Mouse (Mus musculus) forebrain, postnatal 0 days (tissue): ENCODE measurements around the gene Klrb1. TPM values are rescaled to one million over a fixed set of nuclear protein-coding genes. Genes with fewer than 3 reads are reported as not detected.

ENCODE experiments used
- ATAC-seq: fragments of 200-750 bp; cut with Nextera tagmentation; 2 replicates; pipeline ENCODE4 v1.8.0; 2017; ENCODE audit warnings: mild to moderate bottlenecking, moderate library complexity
- DNase-seq: peaks from one replicate; pipeline ENCODE4 v3.0.0-alpha.2; 2015
- H3K27ac ChIP-seq: fragments of 300-500 bp; sonication (generic); 2 replicates; pipeline ENCODE4 v1.5.1; 2014; ENCODE audit warnings: low read depth, mild to moderate bottlenecking, antibody characterized with exemption, low read length, moderate library complexity, mixed read lengths
- H3K27me3 ChIP-seq: fragments of 300-500 bp; sonication (generic); 2 replicates; pipeline ENCODE4 v1.6.1; 2014; ENCODE audit warnings: mild to moderate bottlenecking, low read length, mixed read lengths; ENCODE audit not compliant: insufficient read depth
- H3K36me3 ChIP-seq: fragments of 300-500 bp; sonication (generic); 2 replicates; pipeline ENCODE4 v1.6.1; 2014; ENCODE audit warnings: mild to moderate bottlenecking, moderate library complexity; ENCODE audit not compliant: insufficient read depth
- H3K4me1 ChIP-seq: fragments of 300-500 bp; sonication (generic); 2 replicates; pipeline ENCODE4 v1.6.1; 2014; ENCODE audit warnings: antibody characterized with exemption; ENCODE audit not compliant: insufficient read depth
- H3K4me2 ChIP-seq: fragments of 300-500 bp; sonication (generic); 2 replicates; pipeline ENCODE4 v1.6.1; 2014; ENCODE audit warnings: low read depth, mild to moderate bottlenecking, moderate library complexity
- H3K4me3 ChIP-seq: fragments of 300-500 bp; sonication (generic); 2 replicates; pipeline ENCODE4 v1.5.1; 2014; ENCODE audit warnings: low read depth, low read length, mixed read lengths
- H3K9ac ChIP-seq: fragments of 300-500 bp; sonication (generic); 2 replicates; pipeline ENCODE4 v1.6.1; 2014; ENCODE audit warnings: mild to moderate bottlenecking
- H3K9me3 ChIP-seq: fragments of 300-500 bp; sonication (generic); 2 replicates; pipeline ENCODE4 v1.6.1; 2016; ENCODE audit warnings: low read length
- CTCF ChIP-seq: sonication (generic); IDR thresholded peaks from 2 replicates; pipeline ENCODE4 v1.5.1; 2016; ENCODE audit warnings: antibody characterized with exemption, control low read depth, low read depth
- WGBS: fragments of 180-500 bp; shearing (Covaris S2); extraction: QIAGEN DNeasy Blood & Tissue Kit; methylation state at CpG from one replicate; pipeline ENCODE4 v1.1.7; 2014; 5-methylcytosine and 5-hydroxymethylcytosine counted together
- polyA plus RNA-seq: library from polyadenylated mRNA; unstranded; fragments of >200 nt; fragmentation: Nextera tagmentation; extraction: Ambion mirVana; gene quantifications from 2 replicates; pipeline ENCODE4 v1.2.1, GENCODE M21; 2015
- total RNA-seq: library from RNA; depleted of rRNA; stranded (reverse); fragments of >200 nt; gene quantifications from 2 replicates; pipeline ENCODE4 v1.2.3, GENCODE M21; 2014; rRNA removed

Gene Klrb1
- total and polyA plus RNA-seq, 2 experiments from 2014 or later, result 0.62 TPM; not detected in 1

DNA sequence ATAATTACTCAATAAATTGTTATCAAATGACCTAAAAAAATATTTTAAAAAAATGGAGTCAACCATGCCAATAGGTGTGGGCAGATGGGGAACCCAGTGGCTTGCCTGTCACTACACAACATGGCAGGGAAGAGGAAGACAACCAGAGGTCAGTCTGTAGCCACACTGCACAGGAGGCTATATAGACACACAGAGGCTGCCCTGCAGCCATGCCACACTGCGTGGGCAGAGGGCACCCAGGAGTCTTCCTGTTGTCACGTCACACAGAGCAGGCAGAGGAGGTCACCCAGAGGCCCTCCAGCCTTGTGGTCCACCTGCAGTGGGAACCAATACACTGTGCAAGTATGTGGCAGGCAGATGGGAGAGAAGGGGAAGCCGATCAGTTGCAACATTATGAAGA lies 21.2 kb downstream of the Klrb1 start:
- H3K4me3 ChIP-seq, result no peak overlapping the region
- no peaks in the 10 kb centered on the region for H3K27me3 ChIP-seq
- no peak overlapping the region for H3K27ac ChIP-seq
- no peak for DNase-seq
- 82% methylated on average over 3 of the region's 3 CpGs for WGBS
- no peak for TF ChIP-seq CTCF
- H3K4me2 ChIP-seq, result no peak overlapping the region
- H3K9me3 ChIP-seq, result no peaks in the 10 kb centered on the region
- no peaks in the 10 kb centered on the region for H3K4me1 ChIP-seq
- ATAC-seq, result no peak
- no peak overlapping the region for H3K9ac ChIP-seq
- H3K36me3 ChIP-seq, result no peaks in the 10 kb centered on the region

DNA sequence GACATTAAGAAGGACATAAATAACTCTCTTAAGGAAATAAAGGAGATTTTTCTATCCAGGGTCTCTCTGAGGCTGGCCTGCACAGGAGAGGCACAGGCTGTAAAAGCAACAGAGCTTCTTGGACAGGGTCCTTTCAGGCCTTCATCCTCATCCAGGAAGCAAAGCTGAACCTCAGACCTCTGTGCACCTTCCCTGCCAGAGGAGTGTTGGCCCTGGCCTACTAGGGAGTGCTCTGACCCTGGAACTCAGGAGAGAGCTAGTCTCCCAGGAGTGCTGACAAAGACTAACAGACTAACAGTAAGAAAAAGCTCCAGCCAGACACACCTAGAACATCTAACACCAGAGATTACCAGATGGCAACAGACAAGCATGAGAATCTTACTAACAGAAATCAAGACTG lies 43.3 kb downstream of the Klrb1 start:
- DNase-seq, result no peak
- Histone ChIP-seq H3K9ac (no peak overlapping the region), H3K27ac (no peak overlapping the region), H3K4me1 (no peaks in the 10 kb centered on the region), H3K4me2 (no peak overlapping the region), H3K4me3 (no peak overlapping the region), H3K36me3 (no peaks in the 10 kb centered on the region), H3K27me3 (no peaks in the 10 kb centered on the region), H3K9me3 (no peaks in the 10 kb centered on the region)
- TF ChIP-seq CTCF, result no peak
- no peak for ATAC-seq

DNA sequence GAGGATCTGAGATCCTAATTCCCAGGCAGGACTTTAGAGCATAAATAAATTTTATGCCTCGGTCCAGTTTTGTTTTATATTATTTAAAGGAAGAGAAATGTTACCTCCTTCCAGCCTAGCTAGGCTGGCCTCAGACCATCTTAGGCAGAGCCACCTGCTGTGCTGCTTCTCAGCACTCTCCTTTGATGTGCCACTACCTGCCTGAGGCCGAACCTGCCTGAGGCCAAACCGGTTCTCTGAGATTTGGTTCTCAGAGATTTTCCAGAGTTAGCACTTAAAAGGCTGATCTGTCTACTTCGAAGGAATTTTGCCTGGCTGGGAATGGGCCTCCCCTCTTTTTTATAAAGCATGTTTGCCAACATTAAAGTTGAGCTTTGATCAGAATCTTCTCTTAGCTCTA lies 52.9 kb downstream of the Klrb1 start:
- Histone ChIP-seq H3K27ac (no peak overlapping the region), H3K36me3 (no peaks in the 10 kb centered on the region), H3K9ac (no peak overlapping the region), H3K9me3 (0 out of 2 replicates have a peak, but pooled peaks cover 3% of the 10 kb centered on the region), H3K27me3 (no peaks in the 10 kb centered on the region), H3K4me3 (no peak overlapping the region), H3K4me2 (no peak overlapping the region), H3K4me1 (no peaks in the 10 kb centered on the region)
- 59% methylated on average over 4 of the region's 4 CpGs for WGBS
- DNase-seq, result no peak
- ATAC-seq, result no peak
- no peak for TF ChIP-seq CTCF

DNA sequence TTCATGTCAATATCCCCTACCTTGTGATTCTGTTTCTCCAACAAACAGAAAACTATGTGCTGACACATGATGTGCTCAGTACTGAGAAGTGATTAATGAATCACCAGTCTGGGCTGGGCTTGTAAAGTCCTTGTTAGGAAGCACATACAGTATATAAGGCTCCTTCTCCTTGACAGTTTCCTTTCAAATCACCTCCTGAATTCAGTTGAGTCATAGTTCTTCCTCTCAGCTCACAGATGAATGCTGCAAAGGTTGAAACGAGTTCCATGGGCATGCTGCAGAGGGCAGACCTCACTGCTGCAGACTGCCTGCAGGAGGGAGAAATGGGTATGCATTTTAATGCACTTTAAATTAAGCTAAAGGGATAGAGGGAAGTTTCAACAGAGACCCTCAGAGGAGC lies 60.7 kb downstream of the Klrb1 start, which contains the start of gene Clec2h:
Gene Clec2h (plus strand): TSS at position 180 of the 400 bp plus-strand sequence.
- no peak within 1 kb of the TSS for H3K4me2 ChIP-seq
- no peaks in the 10 kb centered on the region for H3K36me3 ChIP-seq
- H3K4me3 ChIP-seq, result no peak within 1 kb of the TSS
- peak; percentile 2 for DNase-seq
- no peak within 1 kb of the TSS for H3K9ac ChIP-seq
- H3K9me3 ChIP-seq, result no peaks in the 10 kb centered on the region
- ATAC-seq, result peak; percentile 53
- WGBS, result 3% methylated on average over 1 of the region's 1 CpGs
- H3K27ac ChIP-seq, result no peak within 1 kb of the TSS
- peak; percentile 25; the same call in 1 of the 2 replicates for TF ChIP-seq CTCF
- no peaks in the 10 kb centered on the region for H3K4me1 ChIP-seq
- no peaks in the 10 kb centered on the region for H3K27me3 ChIP-seq

DNA sequence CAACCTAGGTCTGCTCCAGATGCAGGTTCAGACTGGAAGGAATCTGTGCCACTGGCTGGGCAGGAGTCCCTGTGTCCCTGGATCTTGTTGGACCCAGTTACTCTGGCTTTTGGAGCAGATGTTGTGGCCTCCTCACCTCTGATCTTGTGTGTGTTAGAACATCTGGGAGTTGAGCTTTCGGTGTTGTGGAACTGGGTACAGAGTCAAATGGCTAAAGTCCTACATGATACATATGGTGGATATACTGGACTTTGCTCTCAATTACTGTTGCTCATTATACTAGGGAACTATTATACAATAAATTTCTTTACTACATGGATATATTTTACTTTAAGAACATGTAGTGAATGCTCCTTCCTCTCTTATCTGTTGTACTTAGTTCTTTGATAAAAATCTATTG lies 61.6 kb downstream of the Klrb1 start:
- Histone ChIP-seq H3K27me3 (no peaks in the 10 kb centered on the region), H3K4me2 (no peak overlapping the region), H3K27ac (no peak overlapping the region), H3K36me3 (no peaks in the 10 kb centered on the region), H3K4me3 (no peak overlapping the region), H3K4me1 (no peaks in the 10 kb centered on the region), H3K9me3 (no peaks in the 10 kb centered on the region), H3K9ac (no peak overlapping the region)
- DNase-seq (no peak), ATAC-seq (no peak)
- 93% methylated on average over 1 of the region's 1 CpGs for WGBS
- no peak for TF ChIP-seq CTCF

Other genes starting within 250 kb of the Klrb1 start
- not detected in 2 replicates for gene Pzp, start 196.3 kb downstream of the Klrb1 start, total RNA-seq
- not detected in 2 replicates for gene Pzp, start 196.3 kb downstream of the Klrb1 start, polyA plus RNA-seq
- 2.8 and 3.9 TPM in 2 replicates for gene A2ml1, start 141.5 kb downstream of the Klrb1 start, total RNA-seq
- 10.7 and 14.2 TPM in 2 replicates for gene A2ml1, start 141.5 kb downstream of the Klrb1 start, polyA plus RNA-seq
- not detected in 2 replicates for gene Klrb1a, start 99.5 kb downstream of the Klrb1 start, total RNA-seq
- gene Klrb1a, start 99.5 kb downstream of the Klrb1 start, polyA plus RNA-seq, result not detected in 2 replicates
- not detected in 2 replicates for gene Clec2h, start 60.7 kb downstream of the Klrb1 start, total RNA-seq
- not detected in 2 replicates for gene Clec2h, start 60.7 kb downstream of the Klrb1 start, polyA plus RNA-seq
- gene Klrb1c, start 66.2 kb upstream of the Klrb1 start, total RNA-seq, result 0.08 and 0.24 TPM in 2 replicates
- 0.24 TPM in 1 of 2 replicates, not detected in the other for gene Klrb1c, start 66.2 kb upstream of the Klrb1 start, polyA plus RNA-seq
- gene Gm44511, start 103.3 kb upstream of the Klrb1 start, total RNA-seq, result not detected in 2 replicates
- gene Gm44511, start 103.3 kb upstream of the Klrb1 start, polyA plus RNA-seq, result not detected in 2 replicates
- not detected in 2 replicates for gene Klrb1b, start 103.3 kb upstream of the Klrb1 start, total RNA-seq
- not detected in 2 replicates for gene Klrb1b, start 103.3 kb upstream of the Klrb1 start, polyA plus RNA-seq
- gene Clec2i, start 164.5 kb upstream of the Klrb1 start, total RNA-seq, result not detected in 2 replicates
- gene Clec2i, start 164.5 kb upstream of the Klrb1 start, polyA plus RNA-seq, result 0.11 TPM in 1 of 2 replicates, not detected in the other
- gene BC035044, start 168.1 kb upstream of the Klrb1 start, total RNA-seq, result 0.38 and 0.54 TPM in 2 replicates
- gene BC035044, start 168.1 kb upstream of the Klrb1 start, polyA plus RNA-seq, result 0.36 and 0.41 TPM in 2 replicates
- 0.08 TPM in 1 of 2 replicates, not detected in the other for gene Clec2g, start 211.3 kb upstream of the Klrb1 start, total RNA-seq
- gene Clec2g, start 211.3 kb upstream of the Klrb1 start, polyA plus RNA-seq, result not detected in 2 replicates